Mouse (Mus musculus) hindbrain, postnatal 0 days (tissue): Measurements from ENCODE around the gene Gstp1. TPM values are rescaled to one million over a fixed set of nuclear protein-coding genes. Genes with fewer than 3 reads are reported as not detected.
A peak's percentile ranks its signal among the peaks of the same experiment; 100 is the strongest.

ENCODE experiments used
- ATAC-seq: fragments of 200-750 bp; cut with Nextera tagmentation; 2 replicates; pipeline ENCODE4 v1.8.0; 2017; ENCODE audit warnings: mild to moderate bottlenecking, moderate TSS enrichment, moderate library complexity
- DNase-seq: peaks from one replicate; pipeline ENCODE4 v3.0.0-alpha.2; 2015; ENCODE audit warnings: low spot score
- H3K27ac ChIP-seq: fragments of 300-500 bp; sonication (generic); 2 replicates; pipeline ENCODE4 v1.5.1; 2014; ENCODE audit warnings: mild to moderate bottlenecking
- H3K27me3 ChIP-seq: fragments of 300-500 bp; sonication (generic); 2 replicates; pipeline ENCODE4 v1.6.1; 2014; ENCODE audit warnings: low read length, mixed read lengths; ENCODE audit not compliant: insufficient read depth
- H3K36me3 ChIP-seq: fragments of 300-500 bp; sonication (generic); 2 replicates; pipeline ENCODE4 v1.6.1; 2014; ENCODE audit warnings: low read length, mixed read lengths; ENCODE audit not compliant: insufficient read depth
- H3K4me1 ChIP-seq: fragments of 300-500 bp; sonication (generic); 2 replicates; pipeline ENCODE4 v1.6.1; 2014; ENCODE audit warnings: antibody characterized with exemption, low read length, mixed read lengths; ENCODE audit not compliant: insufficient read depth
- H3K4me2 ChIP-seq: fragments of 300-500 bp; sonication (generic); 2 replicates; pipeline ENCODE4 v1.6.1; 2014; ENCODE audit warnings: low read depth, mild to moderate bottlenecking, low read length, moderate library complexity, mixed read lengths
- H3K4me3 ChIP-seq: fragments of 300-500 bp; sonication (generic); 2 replicates; pipeline ENCODE4 v1.5.1; 2014; ENCODE audit warnings: low read length
- H3K9ac ChIP-seq: fragments of 300-500 bp; sonication (generic); replicated peaks from 2 replicates; pipeline ENCODE4 v1.6.1; 2014; ENCODE audit warnings: mild to moderate bottlenecking, low read length, moderate library complexity, mixed read lengths
- H3K9me3 ChIP-seq: fragments of 300-500 bp; sonication (generic); 2 replicates; pipeline ENCODE4 v1.6.1; 2016; ENCODE audit warnings: low read length, mixed read lengths
- CTCF ChIP-seq: IDR thresholded peaks from 2 replicates; pipeline ENCODE4 v1.5.1; 2016; ENCODE audit warnings: antibody characterized with exemption, control low read depth, low read depth
- WGBS: fragments of 180-500 bp; shearing (Covaris S2); extraction: QIAGEN DNeasy Blood & Tissue Kit; methylation state at CpG from one replicate; pipeline ENCODE4 v1.1.7; 2014; 5-methylcytosine and 5-hydroxymethylcytosine counted together
- polyA plus RNA-seq: library from polyadenylated mRNA; unstranded; fragments of >200 nt; fragmentation: Nextera tagmentation; extraction: Ambion mirVana; gene quantifications from 2 replicates; pipeline ENCODE4 v1.2.1, GENCODE M21; 2015
- total RNA-seq: library from RNA; depleted of rRNA; stranded (reverse); fragments of >200 nt; gene quantifications from 2 replicates; pipeline ENCODE4 v1.2.3, GENCODE M21; 2014; rRNA removed

The Gstp1 gene
- total RNA-seq (317 and 335 TPM in 2 replicates), polyA plus RNA-seq (575 and 599 TPM in 2 replicates)

DNA sequence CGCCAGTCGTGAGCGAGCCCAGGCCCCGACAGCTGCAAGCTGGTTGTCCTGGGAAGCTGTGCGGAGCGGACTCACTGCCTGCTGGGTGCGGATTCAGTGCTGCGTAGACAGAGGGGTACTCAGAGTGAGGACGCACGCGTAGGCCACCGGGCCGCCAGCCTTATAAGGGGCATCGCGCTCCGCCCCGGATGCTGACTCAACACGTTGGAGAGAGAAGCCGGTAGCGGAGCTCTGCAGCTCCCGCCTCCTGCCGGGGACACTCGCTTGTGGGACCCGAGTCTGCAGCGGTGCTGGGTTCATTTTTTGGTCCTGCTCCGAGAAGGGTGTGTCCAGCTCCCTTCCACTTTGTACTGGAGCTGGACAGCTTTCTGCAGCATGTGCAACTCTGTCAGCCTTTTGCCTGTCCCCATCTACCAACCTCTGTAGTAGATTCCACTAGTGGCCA is at the start of gene Gstp1:
Gstp1 (minus strand) TSS at position 198 of the 445 bp plus-strand sequence.
- Histone ChIP-seq H3K4me3 (peak within 1 kb of the TSS; percentile 62), H3K9me3 (no peaks in the 10 kb centered on the region), H3K9ac (peak within 1 kb of the TSS; percentile 69), H3K4me1 (0 out of 2 replicates have a peak, but pooled peaks cover 4% of the 10 kb centered on the region), H3K4me2 (peak within 1 kb of the TSS; percentile 71), H3K36me3 (no peaks in the 10 kb centered on the region), H3K27me3 (no peaks in the 10 kb centered on the region), H3K27ac (peak within 1 kb of the TSS; percentile 70)
- peak; percentile 47 for TF ChIP-seq CTCF
- DNase-seq (peak; percentile 90), ATAC-seq (peak; percentile 91)
- 0% methylated on average over 26 of the region's 26 CpGs for WGBS

DNA sequence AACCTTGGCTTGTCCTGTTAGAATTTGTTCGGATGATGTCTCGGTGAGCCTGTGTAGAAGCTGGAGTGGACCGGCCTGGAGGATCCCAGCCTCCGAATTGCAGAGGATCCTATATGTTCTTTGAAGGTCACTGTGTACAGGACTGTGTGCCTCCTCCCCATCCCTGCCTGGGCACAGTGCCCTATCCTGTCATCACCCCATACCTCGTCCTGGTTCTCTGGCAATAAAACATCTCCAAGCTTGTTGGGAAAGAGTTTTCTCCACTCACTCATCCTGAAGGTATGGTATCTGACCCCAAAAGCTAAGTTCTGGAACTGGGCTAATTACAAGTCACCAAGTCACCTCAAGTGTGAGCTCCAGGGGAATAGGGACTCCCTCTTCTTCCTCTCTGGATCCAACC is 49.3 kb upstream of the Gstp1 start:
- H3K9me3 ChIP-seq: no peaks in the 10 kb centered on the region
- H3K4me3 ChIP-seq: no peak overlapping the region
- no peaks in the 10 kb centered on the region for H3K27me3 ChIP-seq
- no peaks in the 10 kb centered on the region for H3K4me1 ChIP-seq
- no peak for TF ChIP-seq CTCF
- no peak for DNase-seq
- H3K36me3 ChIP-seq: no peaks in the 10 kb centered on the region
- no peak overlapping the region for H3K9ac ChIP-seq
- no peak overlapping the region for H3K4me2 ChIP-seq
- ATAC-seq: no peak
- WGBS: 94% methylated on average over 5 of the region's 5 CpGs
- no peak overlapping the region for H3K27ac ChIP-seq

DNA sequence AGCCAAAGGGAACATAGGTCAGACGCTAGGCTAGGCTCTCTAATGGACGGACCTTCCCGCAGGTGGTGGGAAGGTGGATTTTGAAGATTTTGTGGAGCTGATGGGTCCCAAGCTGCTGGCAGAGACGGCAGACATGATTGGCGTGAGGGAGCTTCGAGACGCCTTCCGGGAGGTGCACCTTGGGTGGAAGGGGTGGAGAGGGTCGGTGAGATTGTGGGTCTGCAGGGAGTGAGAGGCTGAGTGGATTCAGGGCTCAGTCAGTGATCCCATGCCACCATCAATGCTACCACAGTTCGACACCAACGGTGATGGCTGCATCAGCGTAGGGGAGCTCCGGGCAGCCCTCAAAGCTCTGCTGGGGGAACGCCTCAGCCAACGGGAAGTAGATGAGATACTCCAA is 48.4 kb upstream of the Gstp1 start:
- Histone ChIP-seq H3K27me3 (no peaks in the 10 kb centered on the region), H3K27ac (no peak overlapping the region), H3K4me3 (no peak overlapping the region), H3K9me3 (no peaks in the 10 kb centered on the region), H3K4me1 (no peaks in the 10 kb centered on the region), H3K36me3 (no peaks in the 10 kb centered on the region), H3K9ac (no peak overlapping the region), H3K4me2 (no peak overlapping the region)
- DNase-seq (no peak), ATAC-seq (no peak)
- WGBS: 88% methylated on average over 15 of the region's 15 CpGs
- TF ChIP-seq CTCF: no peak

DNA sequence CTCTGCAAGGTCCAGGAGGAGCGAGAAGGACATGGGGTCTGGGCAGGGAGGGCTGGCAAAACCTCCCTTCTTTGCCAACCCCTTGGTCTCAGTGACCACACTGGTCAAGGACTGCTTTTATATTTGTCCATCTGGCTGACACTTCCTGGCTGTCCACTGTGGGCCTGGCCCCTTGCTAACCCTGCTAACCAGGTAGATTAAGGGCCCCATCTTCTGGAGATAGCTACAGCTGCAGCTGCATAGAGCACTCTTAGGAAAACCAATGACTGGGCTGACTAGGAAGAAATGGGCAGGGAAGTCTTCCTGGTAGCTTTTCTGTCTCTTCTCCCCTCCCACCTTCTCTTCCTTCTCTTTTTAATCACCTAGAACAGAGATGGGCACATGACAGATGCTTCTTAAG is 47.2 kb upstream of the Gstp1 start:
- H3K36me3 ChIP-seq: no peaks in the 10 kb centered on the region
- H3K4me2 ChIP-seq: no peak overlapping the region
- H3K9me3 ChIP-seq: no peaks in the 10 kb centered on the region
- H3K27me3 ChIP-seq: no peaks in the 10 kb centered on the region
- no peak for DNase-seq
- no peak overlapping the region for H3K9ac ChIP-seq
- ATAC-seq: no peak
- H3K27ac ChIP-seq: no peak overlapping the region
- WGBS: 93% methylated on average over 1 of the region's 1 CpGs
- TF ChIP-seq CTCF: peak; percentile 38; the same call in 1 of the 2 replicates
- no peaks in the 10 kb centered on the region for H3K4me1 ChIP-seq
- no peak overlapping the region for H3K4me3 ChIP-seq

DNA sequence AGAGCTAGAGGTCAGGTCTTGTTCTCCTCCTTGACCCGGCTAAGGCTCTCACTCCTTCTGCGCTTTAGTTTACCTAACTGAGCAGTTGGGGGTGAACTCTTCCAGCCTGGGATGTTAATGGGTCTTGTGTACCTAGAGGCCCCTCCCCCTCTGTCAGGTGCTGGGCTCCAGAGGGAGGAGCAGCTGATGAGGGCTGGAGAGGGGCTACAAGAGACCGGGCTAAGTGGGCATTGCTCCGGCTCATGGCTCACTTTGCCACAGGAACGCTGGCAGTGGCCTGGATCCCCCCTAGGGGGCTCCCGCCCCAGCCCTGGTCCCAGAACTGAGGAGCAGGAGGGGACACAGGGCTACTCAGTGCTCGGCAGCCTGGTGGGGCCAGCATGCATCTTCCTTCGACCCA is 46.0 kb upstream of the Gstp1 start:
- Histone ChIP-seq H3K4me3 (no peak overlapping the region), H3K27me3 (no peaks in the 10 kb centered on the region), H3K4me1 (no peaks in the 10 kb centered on the region), H3K27ac (no peak overlapping the region), H3K4me2 (no peak overlapping the region), H3K36me3 (no peaks in the 10 kb centered on the region), H3K9ac (no peak overlapping the region), H3K9me3 (no peaks in the 10 kb centered on the region)
- WGBS: 36% methylated on average over 8 of the region's 8 CpGs
- DNase-seq (no peak), ATAC-seq (no peak)
- no peak for TF ChIP-seq CTCF

DNA sequence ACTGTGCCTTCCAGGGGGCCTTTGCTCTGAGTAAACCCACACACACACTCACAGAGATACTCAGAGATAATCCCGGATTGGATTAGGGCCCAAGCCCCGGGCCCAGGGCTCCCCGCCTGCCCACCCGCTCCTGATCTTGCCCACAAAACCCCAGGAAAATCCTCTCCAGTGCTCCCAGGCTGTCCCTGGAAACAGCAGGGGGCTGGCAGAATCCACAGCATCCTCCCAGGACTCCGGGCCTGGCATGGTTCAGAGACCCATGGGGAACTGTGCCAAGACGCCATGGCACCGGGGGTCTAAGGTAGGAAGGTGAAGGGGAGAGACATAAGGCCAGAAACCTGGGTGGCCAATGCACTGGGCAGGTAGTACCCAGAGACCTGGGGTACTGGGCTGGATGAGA is 45.5 kb upstream of the Gstp1 start:
- Histone ChIP-seq H3K4me1 (no peaks in the 10 kb centered on the region), H3K9me3 (no peaks in the 10 kb centered on the region), H3K27ac (no peak overlapping the region), H3K4me2 (no peak overlapping the region), H3K4me3 (no peak overlapping the region), H3K27me3 (no peaks in the 10 kb centered on the region), H3K36me3 (no peaks in the 10 kb centered on the region), H3K9ac (no peak overlapping the region)
- ATAC-seq (no peak), DNase-seq (no peak)
- 79% methylated on average over 7 of the region's 7 CpGs for WGBS
- no peak for TF ChIP-seq CTCF

DNA sequence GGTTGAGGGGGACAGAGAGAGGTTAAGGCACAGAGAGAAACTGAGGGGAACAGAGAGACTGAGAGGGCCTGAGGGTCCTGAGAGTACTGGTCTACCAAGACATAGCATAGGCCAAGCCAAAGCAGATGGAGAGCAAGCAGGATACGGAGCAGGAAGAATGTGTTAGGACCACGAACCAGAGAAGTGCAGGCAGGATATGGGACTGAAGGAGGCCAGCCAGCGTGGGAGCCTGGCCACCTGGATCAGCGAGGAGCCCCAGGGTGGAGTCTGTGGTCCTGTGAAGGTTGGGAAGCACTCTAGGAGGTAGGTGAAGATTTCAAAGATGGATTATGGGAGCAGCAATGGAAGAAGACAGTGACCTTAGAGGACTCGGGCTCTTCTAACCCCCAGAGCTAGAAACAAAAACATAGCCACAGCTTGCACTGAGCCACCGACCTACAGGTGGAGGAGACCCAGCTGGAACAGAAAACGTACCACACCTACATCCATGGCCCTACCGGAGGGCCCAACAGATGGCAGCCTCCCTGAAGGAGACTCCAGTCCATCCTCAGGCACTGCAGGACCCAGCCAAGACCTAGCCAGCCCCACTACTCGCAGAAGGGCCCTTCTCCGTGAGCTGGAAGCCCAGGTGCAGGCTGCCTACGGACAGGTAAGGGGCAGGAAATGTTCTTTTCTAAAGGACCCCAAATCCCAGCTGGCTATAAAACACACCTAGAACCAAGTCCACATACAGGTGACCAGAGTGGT is 44.6 kb upstream of the Gstp1 start:
- H3K27ac ChIP-seq: no peak overlapping the region
- H3K4me2 ChIP-seq: no peak overlapping the region
- no peaks in the 10 kb centered on the region for H3K27me3 ChIP-seq
- 82% methylated on average over 11 of the region's 11 CpGs for WGBS
- ATAC-seq (no peak), DNase-seq (no peak)
- TF ChIP-seq CTCF: no peak
- no peaks in the 10 kb centered on the region for H3K9me3 ChIP-seq
- no peaks in the 10 kb centered on the region for H3K36me3 ChIP-seq
- no peak overlapping the region for H3K4me3 ChIP-seq
- H3K9ac ChIP-seq: no peak overlapping the region
- no peaks in the 10 kb centered on the region for H3K4me1 ChIP-seq
